Mouse (Mus musculus): ENCODE measurements at regions not wholly inside any gene's neighbourhood (a gene's known extent, or its start where the extent isn't known, plus 50 kb on each side); places are given as distances from the start of the nearest gene placed in this dataset.
"Not testable (repeated sequence)": the region's sequence is repeated elsewhere in the genome, so short reads cannot be mapped to it uniquely, and the experiment has no call there.

DNA sequence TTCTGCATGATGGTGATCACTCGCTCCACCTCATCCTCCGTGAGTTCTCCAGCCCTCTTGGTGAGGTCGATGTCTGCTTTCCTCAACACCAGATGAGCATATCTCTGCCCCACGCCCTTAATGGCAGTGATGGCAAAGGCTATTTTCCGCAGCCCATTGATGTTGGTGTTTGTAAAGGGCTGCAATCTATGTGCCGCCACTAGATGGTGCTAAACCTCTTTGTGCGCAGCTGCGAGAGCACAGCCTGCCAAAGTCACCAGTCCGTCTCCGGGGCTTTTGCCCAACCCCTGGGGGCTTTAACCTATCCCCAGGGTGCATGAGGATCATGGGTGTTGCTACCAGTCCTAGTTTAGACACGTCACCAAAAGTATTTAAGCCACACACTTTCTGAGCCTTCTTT lies 140.9 kb upstream of the Cts3 start:
- H3K4me3 ChIP-seq (replicated peaks; ENCODE audit: control insufficient read depth, low read depth, low read length); H3K4me1 ChIP-seq (ENCODE audit: control insufficient read depth, insufficient read depth, low read length); H3K27ac ChIP-seq (ENCODE audit: control insufficient read depth, insufficient read depth, low read depth, low read length, poor library complexity): not testable (repeated sequence)
- 15% methylated on average over 11 of the region's 11 CpGs for WGBS
- peak; percentile 23; the same call in 1 of the 2 replicates for TF ChIP-seq CTCF (IDR thresholded peaks at IDR 0.05; ENCODE audit: control insufficient read depth, insufficient read depth, low read length)

DNA sequence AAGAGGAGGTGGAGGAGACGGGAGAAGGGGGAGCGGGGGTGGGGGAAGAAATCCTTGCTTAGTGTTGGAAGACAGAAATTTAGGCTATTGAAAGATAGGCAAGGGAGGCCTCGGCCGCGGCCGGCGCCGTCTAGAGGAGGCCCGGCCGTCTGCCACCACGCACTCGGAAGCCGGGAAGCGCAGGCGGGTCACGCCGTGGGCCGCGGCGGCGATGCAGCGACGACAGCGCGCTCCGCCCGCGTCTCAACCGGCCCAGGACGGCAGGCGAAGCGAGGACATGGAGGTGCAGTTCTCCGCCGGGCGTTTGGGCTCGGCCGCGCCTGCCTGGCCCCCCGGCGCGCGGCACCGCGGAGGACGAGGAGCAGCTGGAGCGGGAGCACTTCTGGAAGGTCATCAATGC lies 95.8 kb upstream of the Cts3 start:
- Histone ChIP-seq H3K27ac (ENCODE audit: control insufficient read depth, insufficient read depth, low read depth, low read length, poor library complexity) (no peak overlapping the region), H3K4me3 (replicated peaks; ENCODE audit: control insufficient read depth, low read depth, low read length) (no peak overlapping the region), H3K4me1 (ENCODE audit: control insufficient read depth, insufficient read depth, low read length) (no peaks in the 10 kb centered on the region)
- TF ChIP-seq POLR2A (IDR thresholded peaks at IDR 0.05; ENCODE audit: borderline replicate concordance, control insufficient read depth, low read depth, low read length) (no peak), CTCF (IDR thresholded peaks at IDR 0.05; ENCODE audit: control insufficient read depth, insufficient read depth, low read length) (no peak)
- 18% methylated on average over 46 of the region's 46 CpGs for WGBS

All from bone marrow, adult 2 months (tissue).